Mouse (Mus musculus): ENCODE results near the gene F11r.

- TF ChIP-seq GATA1 (IDR thresholded peaks at IDR 0.05; ENCODE audit: borderline replicate concordance, low read length) (no peak), FLI1 (IDR thresholded peaks at IDR 0.05; ENCODE audit: low read length) (no peak)
These were observed 15.2 kb downstream of the F11r start for GRCm38 (mm10) chr1:171452522-171452921.
